Mouse (Mus musculus): ENCODE results near the gene Chchd6. TPM values are rescaled to one million over a fixed set of nuclear protein-coding genes. Genes with fewer than 3 reads are reported as not detected.

The Chchd6 gene
- polyA plus RNA-seq, 1 experiment from 2014 or later = 69.0 TPM

- Histone ChIP-seq H3K9me3 (ENCODE audit: control insufficient read depth, low read length) (no peaks in the 10 kb centered on the region), H3K4me1 (ENCODE audit: control insufficient read depth, insufficient read depth, low read length) (no peaks in the 10 kb centered on the region), H3K4me2 (replicated peaks; ENCODE audit: low read depth, low read length) (no peak overlapping the region), H3K36me3 (ENCODE audit: control insufficient read depth, insufficient read depth, low read length) (no peaks in the 10 kb centered on the region), H3K27ac (ENCODE audit: low read depth, low read length) (no peak overlapping the region), H3K27me3 (ENCODE audit: control insufficient read depth, insufficient read depth, low read length) (no peaks in the 10 kb centered on the region), H3K4me3 (ENCODE audit: low read length) (no peak overlapping the region), H3K9ac (ENCODE audit: low read depth, low read length) (no peak overlapping the region)
- no peak for ATAC-seq (ENCODE audit: low FRiP score, low TSS enrichment)
These were observed 127.5 kb downstream of the Chchd6 start for GRCm38 (mm10) chr6:89467908-89468307.

DNA sequence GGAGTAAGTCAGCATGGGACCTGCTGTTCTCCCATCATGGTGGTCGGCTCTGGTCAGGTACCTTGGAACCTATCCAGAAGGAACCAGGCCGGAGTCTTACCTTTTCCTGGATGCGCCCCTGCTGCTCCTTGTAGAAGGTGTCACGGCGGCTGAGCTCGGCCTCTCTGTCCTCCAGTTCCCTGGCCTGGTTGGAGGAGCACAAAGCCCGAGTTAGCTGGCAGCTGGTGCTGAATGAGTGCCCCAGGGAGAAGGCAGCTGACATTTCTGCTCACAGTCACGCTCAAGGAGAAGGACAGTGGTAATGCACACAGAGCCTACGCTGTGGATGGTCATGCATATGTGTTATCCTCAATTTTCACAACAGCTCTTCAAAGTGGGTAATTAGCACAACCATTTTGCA, 128.2 kb downstream of the Chchd6 start:
- Histone ChIP-seq H3K27ac (ENCODE audit: low read depth, low read length) (no peak overlapping the region), H3K9me3 (ENCODE audit: control insufficient read depth, low read length) (no peaks in the 10 kb centered on the region), H3K9ac (ENCODE audit: low read depth, low read length) (no peak overlapping the region), H3K4me3 (ENCODE audit: low read length) (no peak overlapping the region), H3K4me1 (ENCODE audit: control insufficient read depth, insufficient read depth, low read length) (no peaks in the 10 kb centered on the region), H3K4me2 (replicated peaks; ENCODE audit: low read depth, low read length) (no peak overlapping the region), H3K36me3 (ENCODE audit: control insufficient read depth, insufficient read depth, low read length) (no peaks in the 10 kb centered on the region), H3K27me3 (ENCODE audit: control insufficient read depth, insufficient read depth, low read length) (no peaks in the 10 kb centered on the region)
- WGBS = 88% methylated on average over 9 of the region's 9 CpGs
- ATAC-seq (ENCODE audit: low FRiP score, low TSS enrichment) = no peak

GRCm38 (mm10) chr6:89466875-89467274, 128.6 kb downstream of the Chchd6 start:
- Histone ChIP-seq H3K27ac (ENCODE audit: low read depth, low read length) (no peak overlapping the region), H3K4me3 (ENCODE audit: low read length) (no peak overlapping the region), H3K4me2 (replicated peaks; ENCODE audit: low read depth, low read length) (no peak overlapping the region), H3K4me1 (ENCODE audit: control insufficient read depth, insufficient read depth, low read length) (no peaks in the 10 kb centered on the region), H3K36me3 (ENCODE audit: control insufficient read depth, insufficient read depth, low read length) (no peaks in the 10 kb centered on the region), H3K27me3 (ENCODE audit: control insufficient read depth, insufficient read depth, low read length) (no peaks in the 10 kb centered on the region), H3K9me3 (ENCODE audit: control insufficient read depth, low read length) (no peaks in the 10 kb centered on the region), H3K9ac (ENCODE audit: low read depth, low read length) (no peak overlapping the region)
- WGBS = 86% methylated on average over 3 of the region's 3 CpGs
- ATAC-seq (ENCODE audit: low FRiP score, low TSS enrichment) = no peak

DNA sequence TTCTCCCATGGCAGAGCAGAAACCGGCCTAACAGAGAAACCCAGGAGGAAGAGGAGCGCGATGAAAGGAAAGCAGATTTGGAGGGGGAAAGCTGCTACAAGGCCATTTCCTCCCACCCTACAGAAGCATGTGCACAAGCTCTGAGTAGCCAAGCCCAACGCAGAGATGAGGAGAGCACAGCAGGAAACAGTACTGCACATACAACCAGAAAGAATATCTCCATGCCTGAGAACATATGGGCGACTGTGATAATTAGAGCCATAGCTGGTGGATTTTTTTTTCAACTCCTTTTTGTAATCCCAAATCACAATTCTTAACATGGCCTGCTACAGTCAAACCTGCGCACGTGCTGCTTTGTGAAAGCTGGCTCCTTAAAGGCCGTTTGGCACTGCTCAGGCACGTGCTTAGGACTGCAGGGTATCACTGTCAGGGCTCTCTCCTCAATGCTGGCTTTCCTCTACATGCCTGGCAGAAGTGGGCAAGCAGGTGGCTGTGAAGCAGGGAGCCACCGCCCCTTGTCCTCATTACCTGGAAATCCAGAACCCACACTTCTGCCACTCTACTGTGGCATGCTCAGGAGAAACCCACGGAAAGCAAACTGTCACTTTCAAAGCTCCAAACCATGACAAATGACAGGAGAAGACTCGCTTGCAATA, 129.3 kb downstream of the Chchd6 start:
- no peak for ATAC-seq (ENCODE audit: low FRiP score, low TSS enrichment)
- Histone ChIP-seq H3K27me3 (ENCODE audit: control insufficient read depth, insufficient read depth, low read length) (no peaks in the 10 kb centered on the region), H3K27ac (ENCODE audit: low read depth, low read length) (no peak overlapping the region), H3K4me1 (ENCODE audit: control insufficient read depth, insufficient read depth, low read length) (no peaks in the 10 kb centered on the region), H3K9ac (ENCODE audit: low read depth, low read length) (no peak overlapping the region), H3K36me3 (ENCODE audit: control insufficient read depth, insufficient read depth, low read length) (no peaks in the 10 kb centered on the region), H3K9me3 (ENCODE audit: control insufficient read depth, low read length) (no peaks in the 10 kb centered on the region), H3K4me3 (ENCODE audit: low read length) (no peak overlapping the region), H3K4me2 (replicated peaks; ENCODE audit: low read depth, low read length) (no peak overlapping the region)
- 80% methylated on average over 12 of the region's 12 CpGs for WGBS

GRCm38 (mm10) chr6:89462223-89462760, 133.2 kb downstream of the Chchd6 start:
- H3K27ac ChIP-seq (ENCODE audit: low read depth, low read length) = no peak overlapping the region
- 84% methylated on average over 2 of the region's 2 CpGs for WGBS

GRCm38 (mm10) chr6:89461250-89462222, 133.9 kb downstream of the Chchd6 start:
- Histone ChIP-seq H3K27ac (ENCODE audit: low read depth, low read length) (no peak overlapping the region), H3K27me3 (ENCODE audit: control insufficient read depth, insufficient read depth, low read length) (no peaks in the 10 kb centered on the region), H3K4me3 (ENCODE audit: low read length) (no peak overlapping the region), H3K9me3 (ENCODE audit: control insufficient read depth, low read length) (no peaks in the 10 kb centered on the region), H3K9ac (ENCODE audit: low read depth, low read length) (no peak overlapping the region), H3K4me1 (ENCODE audit: control insufficient read depth, insufficient read depth, low read length) (no peaks in the 10 kb centered on the region), H3K4me2 (replicated peaks; ENCODE audit: low read depth, low read length) (no peak overlapping the region), H3K36me3 (ENCODE audit: control insufficient read depth, insufficient read depth, low read length) (no peaks in the 10 kb centered on the region)
- no peak for ATAC-seq (ENCODE audit: low FRiP score, low TSS enrichment)
- 76% methylated on average over 9 of the region's 9 CpGs for WGBS

More at GRCm38 (mm10) chr6:89462223-89462760, 133.2 kb downstream of the Chchd6 start:
- H3K27me3 ChIP-seq (ENCODE audit: control insufficient read depth, insufficient read depth, low read length) = no peaks in the 10 kb centered on the region
- H3K4me1 ChIP-seq (ENCODE audit: control insufficient read depth, insufficient read depth, low read length) = no peaks in the 10 kb centered on the region
- no peak overlapping the region for H3K9ac ChIP-seq (ENCODE audit: low read depth, low read length)
- no peak overlapping the region for H3K4me2 ChIP-seq (replicated peaks; ENCODE audit: low read depth, low read length)
- no peaks in the 10 kb centered on the region for H3K9me3 ChIP-seq (ENCODE audit: control insufficient read depth, low read length)
- no peak for ATAC-seq (ENCODE audit: low FRiP score, low TSS enrichment)
- H3K4me3 ChIP-seq (ENCODE audit: low read length) = no peak overlapping the region
- no peaks in the 10 kb centered on the region for H3K36me3 ChIP-seq (ENCODE audit: control insufficient read depth, insufficient read depth, low read length)

- no peaks in the 10 kb centered on the region for H3K36me3 ChIP-seq (ENCODE audit: control insufficient read depth, insufficient read depth, low read length)
- no peak overlapping the region for H3K27ac ChIP-seq (ENCODE audit: low read depth, low read length)
- no peak for ATAC-seq (ENCODE audit: low FRiP score, low TSS enrichment)
- no peaks in the 10 kb centered on the region for H3K9me3 ChIP-seq (ENCODE audit: control insufficient read depth, low read length)
- H3K27me3 ChIP-seq (ENCODE audit: control insufficient read depth, insufficient read depth, low read length) = no peaks in the 10 kb centered on the region
- H3K9ac ChIP-seq (ENCODE audit: low read depth, low read length) = no peak overlapping the region
- no peak overlapping the region for H3K4me2 ChIP-seq (replicated peaks; ENCODE audit: low read depth, low read length)
- H3K4me3 ChIP-seq (ENCODE audit: low read length) = no peak overlapping the region
- no peaks in the 10 kb centered on the region for H3K4me1 ChIP-seq (ENCODE audit: control insufficient read depth, insufficient read depth, low read length)
- WGBS = 67% methylated on average over 3 of the region's 3 CpGs
These were observed 135.8 kb downstream of the Chchd6 start for GRCm38 (mm10) chr6:89459634-89460033.

DNA sequence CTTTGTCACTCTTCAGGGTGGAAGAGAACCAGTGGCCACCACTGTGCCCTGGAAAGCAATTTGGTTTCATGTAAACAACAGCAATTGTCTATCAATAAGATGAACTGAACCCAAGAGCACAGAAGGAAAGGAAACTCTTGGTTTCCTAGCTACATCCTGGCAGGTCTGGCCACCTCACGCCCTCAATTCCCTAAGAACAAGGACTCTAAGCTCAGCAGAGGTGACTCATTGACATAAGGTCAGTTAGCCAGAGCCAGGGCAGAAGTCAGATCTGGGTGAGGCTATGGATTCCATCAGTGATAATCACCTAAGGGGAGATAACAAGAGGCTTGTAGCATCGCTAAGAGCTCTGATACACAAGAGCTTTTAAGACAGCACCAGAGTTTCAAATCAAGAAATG, 137.9 kb downstream of the Chchd6 start:
- WGBS = 86% methylated on average over 2 of the region's 2 CpGs
- H3K9ac ChIP-seq (ENCODE audit: low read depth, low read length) = no peak overlapping the region
- H3K9me3 ChIP-seq (ENCODE audit: control insufficient read depth, low read length) = no peaks in the 10 kb centered on the region
- H3K27me3 ChIP-seq (ENCODE audit: control insufficient read depth, insufficient read depth, low read length) = no peaks in the 10 kb centered on the region
- no peak overlapping the region for H3K4me2 ChIP-seq (replicated peaks; ENCODE audit: low read depth, low read length)
- no peak overlapping the region for H3K4me3 ChIP-seq (ENCODE audit: low read length)
- no peaks in the 10 kb centered on the region for H3K4me1 ChIP-seq (ENCODE audit: control insufficient read depth, insufficient read depth, low read length)
- no peaks in the 10 kb centered on the region for H3K36me3 ChIP-seq (ENCODE audit: control insufficient read depth, insufficient read depth, low read length)
- no peak for ATAC-seq (ENCODE audit: low FRiP score, low TSS enrichment)
- no peak overlapping the region for H3K27ac ChIP-seq (ENCODE audit: low read depth, low read length)
